ENCODE assay signal across 14 mouse cellular contexts in the genomic region with DNA sequence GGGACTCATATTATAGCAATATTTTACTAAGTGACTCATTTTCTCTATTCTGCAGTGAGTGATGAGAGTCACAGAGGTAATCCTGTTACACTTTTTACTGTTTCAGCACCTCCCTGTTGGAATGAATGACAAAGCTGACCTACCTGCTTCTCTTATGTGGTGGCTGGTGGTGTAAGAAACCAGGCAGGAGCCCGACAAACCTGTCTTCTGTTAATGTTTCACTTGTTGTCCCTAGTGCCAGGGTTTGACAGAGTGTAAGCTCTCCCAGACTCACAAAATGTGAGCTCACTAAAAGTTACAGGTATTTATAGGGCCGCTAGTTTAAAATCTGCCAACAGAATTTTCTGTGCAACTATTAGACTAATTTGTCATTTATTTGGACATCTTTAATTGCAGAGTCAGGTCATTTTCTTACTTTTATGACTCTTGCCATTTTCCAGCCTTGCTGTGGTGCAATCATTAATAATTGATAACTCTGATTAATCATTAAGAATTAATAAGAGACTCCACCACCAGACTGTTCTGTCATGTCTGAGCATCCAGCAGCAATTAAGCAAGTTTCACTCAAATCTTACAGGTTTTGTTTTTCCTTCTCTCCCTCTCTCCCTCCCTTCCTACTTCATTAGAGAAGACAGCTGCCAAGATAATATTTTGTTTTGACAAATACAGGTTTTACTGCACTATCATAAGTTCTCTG.
A peak's percentile ranks its signal among the peaks of the same experiment; 100 is the strongest.
DNase-seq lines count a peak whose midpoint lies in the region; ATAC-seq and TF ChIP-seq lines count a peak whose summit lies in the region.
"Had no signal": no experiment of that assay in that cellular context is flagged by ENCODE, and none has a peak within 500 bp of the region (broad histone marks: within the 10 kb centered on the region; RNA-seq: fewer than 3 reads in every experiment).

No protein-coding gene starts in this region.

- no peaks in the 10 kb centered on the region for H3K27me3 ChIP-seq in lung, embryonic 14.5 days (ENCODE audit: insufficient read depth, low read length)
- H3K27me3 ChIP-seq in intestine, postnatal 0 days (replicated peaks; ENCODE audit: control insufficient read depth, insufficient read depth, low read length): no peaks in the 10 kb centered on the region
- H3K27me3 ChIP-seq in kidney, embryonic 15.5 days: no peaks in the 10 kb centered on the region
- no peaks in the 10 kb centered on the region for H3K27me3 ChIP-seq in stomach, embryonic 16.5 days (ENCODE audit: control insufficient read depth, insufficient read depth, low read length)
- H3K27me3 ChIP-seq: heart, embryonic 13.5 days; liver, embryonic 15.5 days; neural tube, embryonic 12.5 days had no signal

- 57% methylated on average over 2 of the region's 2 CpGs for WGBS in lung, embryonic 14.5 days
- WGBS in intestine, postnatal 0 days: 40% methylated on average over 2 of the region's 2 CpGs
- 55% methylated on average over 2 of the region's 2 CpGs for WGBS in kidney, embryonic 15.5 days
- WGBS in stomach, embryonic 16.5 days: 55% methylated on average over 2 of the region's 2 CpGs

- H3K4me3 ChIP-seq in lung, embryonic 14.5 days (ENCODE audit: low read depth, low read length): no peak overlapping the region
- H3K4me3 ChIP-seq in intestine, postnatal 0 days (ENCODE audit: low read depth, low read length): no peak overlapping the region
- no peak overlapping the region for H3K4me3 ChIP-seq in kidney, embryonic 15.5 days (replicated peaks)
- no peak overlapping the region for H3K4me3 ChIP-seq in stomach, embryonic 16.5 days (replicated peaks; ENCODE audit: low read length)
- H3K4me3 ChIP-seq: heart, embryonic 13.5 days; liver, embryonic 15.5 days; neural tube, embryonic 12.5 days had no signal

- no peak overlapping the region for H3K9ac ChIP-seq in lung, embryonic 14.5 days
- H3K9ac ChIP-seq in intestine, postnatal 0 days (ENCODE audit: low read depth, low read length): no peak overlapping the region
- no peak overlapping the region for H3K9ac ChIP-seq in kidney, embryonic 15.5 days
- no peak overlapping the region for H3K9ac ChIP-seq in stomach, embryonic 16.5 days (ENCODE audit: low read length)
- H3K9ac ChIP-seq: heart, embryonic 13.5 days; liver, embryonic 15.5 days; neural tube, embryonic 12.5 days had no signal

- peak; percentile 57 for DNase-seq in lung, embryonic 14.5 days
- DNase-seq in lung, postnatal 4 days: no peak
- DNase-seq in right cerebral cortex, adult 18-20 months: no peak
- DNase-seq: left cerebral cortex, postnatal 4 days; right cerebral cortex, postnatal 4 days had no signal

- ATAC-seq in lung, embryonic 14.5 days (ENCODE audit: insufficient read depth): no peak
- peak; percentile 67 for ATAC-seq in intestine, postnatal 0 days
- ATAC-seq in kidney, embryonic 15.5 days (replicated peaks; ENCODE audit: low FRiP score): peak; percentile 92
- ATAC-seq in stomach, embryonic 16.5 days (ENCODE audit: insufficient read depth, low FRiP score): peak; percentile 79; the same call in 1 of the 2 replicates
- ATAC-seq in erythroblast, adult 5-6 weeks (replicated peaks; ENCODE audit: low FRiP score, poor library complexity, severe bottlenecking): no peak
- ATAC-seq: forebrain, embryonic 14.5 days; inflammation-experienced regulatory T-cells, adult 6 months had no signal

- no peak overlapping the region for H3K27ac ChIP-seq in lung, embryonic 14.5 days (ENCODE audit: low read depth)
- H3K27ac ChIP-seq in intestine, postnatal 0 days (ENCODE audit: low read depth, low read length): no peak overlapping the region
- peak overlapping the region; percentile 78 for H3K27ac ChIP-seq in kidney, embryonic 15.5 days
- peak overlapping the region; percentile 57 for H3K27ac ChIP-seq in stomach, embryonic 16.5 days (ENCODE audit: low read length)
- H3K27ac ChIP-seq: heart, embryonic 13.5 days; liver, embryonic 15.5 days; neural tube, embryonic 12.5 days had no signal

- H3K9me3 ChIP-seq in lung, embryonic 14.5 days (ENCODE audit: low read depth, low read length): no peaks in the 10 kb centered on the region
- H3K9me3 ChIP-seq in intestine, postnatal 0 days (ENCODE audit: control insufficient read depth): no peaks in the 10 kb centered on the region
- no peaks in the 10 kb centered on the region for H3K9me3 ChIP-seq in kidney, embryonic 15.5 days (replicated peaks)
- H3K9me3 ChIP-seq in stomach, embryonic 16.5 days (replicated peaks; ENCODE audit: control insufficient read depth, low read length): no peaks in the 10 kb centered on the region
- H3K9me3 ChIP-seq: heart, embryonic 13.5 days; liver, embryonic 15.5 days; neural tube, embryonic 12.5 days had no signal

- H3K36me3 ChIP-seq in lung, embryonic 14.5 days (ENCODE audit: insufficient read depth): peaks cover 7% of the 10 kb centered on the region
- peaks cover 22% of the 10 kb centered on the region for H3K36me3 ChIP-seq in intestine, postnatal 0 days (ENCODE audit: control insufficient read depth, insufficient read depth)
- peaks cover 27% of the 10 kb centered on the region for H3K36me3 ChIP-seq in kidney, embryonic 15.5 days
- peaks cover 11% of the 10 kb centered on the region; the same call in 1 of the 2 replicates for H3K36me3 ChIP-seq in stomach, embryonic 16.5 days (ENCODE audit: control insufficient read depth, insufficient read depth, low read length)
- H3K36me3 ChIP-seq: liver, embryonic 15.5 days had no signal

- no peaks in the 10 kb centered on the region for H3K4me1 ChIP-seq in lung, embryonic 14.5 days (ENCODE audit: insufficient read depth)
- no peaks in the 10 kb centered on the region; the same call in 1 of the 2 replicates for H3K4me1 ChIP-seq in intestine, postnatal 0 days (replicated peaks; ENCODE audit: control insufficient read depth, insufficient read depth, low read length)
- peaks cover 19% of the 10 kb centered on the region; the same call in 1 of the 2 replicates for H3K4me1 ChIP-seq in kidney, embryonic 15.5 days
- peaks cover 12% of the 10 kb centered on the region; the same call in 1 of the 2 replicates for H3K4me1 ChIP-seq in stomach, embryonic 16.5 days (ENCODE audit: control insufficient read depth, insufficient read depth, low read length)

- no peak overlapping the region for H3K4me2 ChIP-seq in lung, embryonic 14.5 days
- 0 out of 2 replicates have a peak overlapping the region, but pooled peaks have one; percentile 2 for H3K4me2 ChIP-seq in intestine, postnatal 0 days (replicated peaks; ENCODE audit: low read depth)
- H3K4me2 ChIP-seq in kidney, embryonic 15.5 days: peak overlapping the region; percentile 19
- H3K4me2 ChIP-seq in stomach, embryonic 16.5 days (ENCODE audit: low read depth, low read length): no peak overlapping the region
- H3K4me2 ChIP-seq: heart, embryonic 13.5 days; liver, embryonic 15.5 days; neural tube, embryonic 12.5 days had no signal

- no peak for TF ChIP-seq CTCF in lung, embryonic 14.5 days (IDR thresholded peaks at IDR 0.05; ENCODE audit: low read depth)
- no peak for TF ChIP-seq CTCF in intestine, postnatal 0 days (IDR thresholded peaks at IDR 0.05; ENCODE audit: low read depth)

Comparison
In these comparisons a context has a peak if more than half of its experiments do, and no peak if none do; other contexts are left out.
1. ATAC-seq: peak in intestine, postnatal 0 days (single experiment), kidney, embryonic 15.5 days (single experiment) and stomach, embryonic 16.5 days (single experiment); none in lung, embryonic 14.5 days (single experiment) and erythroblast, adult 5-6 weeks (single experiment).
2. H3K27ac ChIP-seq: peak in kidney, embryonic 15.5 days (single experiment) and stomach, embryonic 16.5 days (single experiment); none in lung, embryonic 14.5 days (single experiment) and intestine, postnatal 0 days (single experiment).
3. H3K4me2 ChIP-seq: peak in intestine, postnatal 0 days (single experiment) and kidney, embryonic 15.5 days (single experiment); none in lung, embryonic 14.5 days (single experiment) and stomach, embryonic 16.5 days (single experiment).